Mouse (Mus musculus): Measurements from ENCODE around the gene Zfp37.
"Not testable (repeated sequence)": the region's sequence is repeated elsewhere in the genome, so short reads cannot be mapped to it uniquely, and the experiment has no call there.

Gene Zfp37

DNA sequence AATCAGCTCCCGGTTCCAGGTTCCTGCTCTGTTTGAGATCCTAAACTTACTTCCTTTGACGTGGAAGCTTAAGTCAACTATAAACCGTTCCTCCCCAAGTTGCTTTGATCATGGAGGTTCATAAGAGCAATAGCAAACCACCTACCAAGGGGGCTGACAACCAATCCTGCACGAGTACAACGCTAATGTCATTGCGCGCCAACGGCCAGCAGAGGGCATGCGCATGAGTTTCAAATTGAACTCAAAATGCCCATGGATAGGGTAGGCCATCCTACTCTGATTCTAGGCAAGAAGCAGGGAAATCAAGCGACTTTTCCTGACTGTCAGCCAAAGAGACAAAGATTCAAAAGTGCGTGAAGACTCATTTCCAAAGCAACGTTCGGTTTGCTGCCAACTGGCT, at the start of gene Zfp37:
Gene Zfp37 (minus strand): TSS at position 279 of the 400 bp plus-strand sequence.
- DNase-seq (ENCODE audit: low spot score) = no peak

DNA sequence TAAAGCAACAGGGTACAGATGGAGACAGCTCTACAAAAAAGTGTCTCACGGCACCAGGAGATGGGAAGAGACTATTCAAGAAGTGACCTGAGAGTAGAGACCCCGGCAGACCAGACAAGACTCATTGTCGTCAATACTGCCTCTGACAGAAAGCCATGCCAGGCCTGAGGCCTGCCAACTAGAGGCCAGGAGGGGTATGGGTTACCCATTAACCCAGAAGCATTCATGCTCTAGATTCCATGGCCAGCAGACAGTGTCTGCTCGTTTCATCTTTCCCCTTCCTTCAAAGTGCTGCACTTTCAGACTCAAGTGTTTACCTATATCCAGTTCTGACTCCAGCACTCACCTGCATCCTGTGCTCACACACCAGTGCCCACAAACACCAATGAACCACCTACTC, 47.2 kb upstream of the Zfp37 start:
- DNase-seq (ENCODE audit: low spot score) = no peak

DNA sequence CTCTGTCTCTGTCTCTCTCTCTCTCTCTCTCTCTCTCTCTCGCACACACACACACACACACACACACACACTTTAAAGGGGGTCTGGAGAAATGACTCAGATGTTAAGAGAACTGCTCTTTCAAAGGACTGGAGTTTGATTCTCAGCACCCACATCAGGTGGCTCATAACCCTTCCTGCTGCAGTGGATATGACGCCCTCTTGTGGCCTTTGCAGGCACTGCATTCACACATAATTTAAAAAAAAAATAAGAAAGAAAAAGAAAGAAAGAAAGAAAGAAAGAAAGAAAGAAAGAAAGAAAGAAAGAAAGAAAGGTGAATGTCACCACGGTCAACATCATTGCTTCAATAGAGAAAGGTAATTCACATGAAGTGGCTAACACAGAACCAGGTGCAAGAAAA, 46.4 kb upstream of the Zfp37 start:
- DNase-seq (ENCODE audit: low spot score) = no peak

DNA sequence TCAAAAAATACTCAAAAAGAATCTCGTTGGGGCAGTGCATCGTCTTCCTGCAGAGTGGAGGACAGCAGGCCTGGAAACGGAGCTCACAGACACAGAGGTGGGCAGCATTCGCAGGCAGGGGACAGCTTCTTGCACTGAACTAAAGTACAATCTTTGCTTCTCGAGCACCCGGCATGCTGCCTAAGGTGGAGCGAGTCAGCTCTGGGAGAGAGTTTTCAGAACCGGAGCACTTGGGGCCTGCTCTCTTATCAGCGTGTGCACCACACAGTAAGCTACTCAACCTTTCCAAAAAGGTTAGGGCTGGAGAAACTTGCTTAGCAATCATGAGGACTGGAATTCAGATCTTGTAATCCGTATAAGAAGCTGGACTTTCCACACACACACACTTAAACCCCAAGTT, 45.8 kb upstream of the Zfp37 start:
- DNase-seq (ENCODE audit: low spot score) = no peak

DNA sequence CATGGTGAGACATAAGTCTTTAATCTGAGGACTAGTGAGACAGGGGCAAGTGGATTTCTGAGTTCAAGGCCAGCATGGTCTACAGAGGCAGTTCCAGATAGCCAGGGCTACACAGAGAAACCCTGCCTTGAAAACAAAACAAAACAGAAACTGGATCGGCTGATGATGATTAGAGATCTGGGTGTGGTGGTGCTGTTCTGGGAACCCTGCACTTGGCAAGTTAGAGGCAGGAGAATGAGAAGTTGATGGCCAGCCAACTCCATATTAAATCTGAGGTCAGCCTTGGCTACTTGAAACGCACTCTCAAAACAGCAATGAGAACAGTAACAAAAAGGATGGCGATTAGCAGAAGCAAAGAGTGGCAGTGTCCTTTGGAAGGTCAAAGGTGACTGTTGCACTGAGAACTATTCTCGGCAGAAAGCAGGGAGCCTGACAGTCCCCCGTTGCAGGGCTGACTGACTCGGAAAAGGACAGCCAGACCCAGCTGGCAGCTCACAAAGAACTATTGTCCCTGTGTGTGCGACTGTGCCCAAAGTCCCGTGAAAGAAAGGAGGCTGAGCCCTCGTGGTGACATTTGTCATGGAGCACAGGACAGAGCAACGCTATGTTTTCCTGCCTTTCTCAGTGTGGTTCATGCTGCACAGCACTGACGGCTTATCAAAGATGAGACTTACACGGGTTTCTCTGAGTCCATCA, 44.1 kb upstream of the Zfp37 start:
- no peak for DNase-seq (ENCODE audit: low spot score)

DNA sequence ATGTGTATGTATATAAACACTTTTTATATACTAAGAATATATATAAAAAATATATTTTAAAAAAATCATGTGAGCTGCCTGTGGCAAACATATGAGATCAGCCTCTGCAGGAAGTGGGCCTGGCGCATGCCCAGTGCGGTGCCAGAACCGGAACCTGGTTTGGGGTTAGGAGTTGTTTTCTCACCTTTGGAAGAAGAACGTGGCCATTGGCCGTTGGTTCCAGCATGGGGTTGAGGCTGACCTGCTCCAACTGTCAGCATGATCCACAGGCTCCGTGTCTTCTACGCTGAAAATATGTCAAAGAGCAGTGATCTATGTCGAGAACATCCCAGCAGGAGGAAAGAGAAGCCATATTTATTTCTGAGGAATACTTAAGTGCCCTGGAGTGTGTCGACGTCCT, 43.1 kb upstream of the Zfp37 start:
- DNase-seq (ENCODE audit: low spot score) = no peak

DNA sequence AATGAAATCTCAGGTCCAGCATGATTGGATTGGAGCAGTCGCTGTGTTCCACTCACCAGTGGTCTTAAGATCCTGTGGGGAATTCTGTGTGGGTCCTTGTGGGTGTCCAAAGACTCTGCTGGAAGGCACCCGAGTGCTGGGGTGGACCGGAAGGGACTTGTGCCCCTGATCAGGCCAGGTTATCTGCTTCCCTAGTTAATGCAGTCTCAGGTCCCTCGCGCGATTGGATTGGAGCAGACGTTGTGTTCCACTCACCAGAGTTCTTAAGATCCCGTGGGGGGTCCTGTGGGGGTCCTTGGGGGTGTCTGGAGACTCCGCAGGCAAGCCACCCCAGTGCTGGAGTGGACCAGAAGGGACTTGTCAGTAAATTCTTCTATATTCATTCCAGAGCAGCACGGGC, 41.8 kb upstream of the Zfp37 start:
- no peak for DNase-seq (ENCODE audit: low spot score)

DNA sequence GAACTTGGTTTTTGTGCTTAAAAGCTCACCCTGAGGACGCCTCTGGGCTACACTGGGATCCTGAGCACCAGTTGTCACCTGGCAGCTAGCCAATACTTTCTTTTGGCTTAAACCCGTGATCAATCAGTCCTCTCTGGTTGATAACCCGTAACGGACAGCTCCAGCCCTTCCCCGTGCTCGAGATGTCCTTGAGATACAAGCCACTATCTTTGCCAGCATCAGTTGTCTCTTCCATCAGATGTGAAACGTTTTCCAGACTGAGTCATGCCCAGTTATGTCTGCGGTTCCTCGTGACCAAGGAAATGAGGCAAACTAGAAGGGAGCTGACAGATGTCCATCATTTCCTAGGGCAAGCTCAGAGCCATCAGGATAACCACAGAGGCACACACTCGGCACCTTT, 36.3 kb upstream of the Zfp37 start:
- no peak for DNase-seq (ENCODE audit: low spot score)

DNA sequence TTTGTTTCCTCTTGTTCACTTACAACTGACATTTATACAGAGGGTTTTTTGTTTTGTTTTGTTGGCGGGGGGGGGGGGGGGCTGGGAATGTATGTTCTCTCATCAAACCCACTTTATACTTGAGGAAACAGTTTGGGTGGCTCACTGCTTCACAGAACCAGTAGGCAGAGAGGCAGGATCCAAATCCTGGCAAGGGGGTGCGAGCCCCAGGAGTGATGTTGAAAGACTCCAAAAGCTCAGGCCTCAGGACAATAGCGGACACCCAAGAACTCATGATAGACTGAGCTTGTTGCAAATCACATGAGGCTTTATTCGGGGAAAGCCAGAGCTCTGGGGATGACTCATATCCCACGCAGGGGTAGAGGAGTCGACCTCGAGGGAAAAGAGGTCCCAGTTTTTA, 35.2 kb upstream of the Zfp37 start:
- not testable (repeated sequence) for DNase-seq (ENCODE audit: low spot score)

DNA sequence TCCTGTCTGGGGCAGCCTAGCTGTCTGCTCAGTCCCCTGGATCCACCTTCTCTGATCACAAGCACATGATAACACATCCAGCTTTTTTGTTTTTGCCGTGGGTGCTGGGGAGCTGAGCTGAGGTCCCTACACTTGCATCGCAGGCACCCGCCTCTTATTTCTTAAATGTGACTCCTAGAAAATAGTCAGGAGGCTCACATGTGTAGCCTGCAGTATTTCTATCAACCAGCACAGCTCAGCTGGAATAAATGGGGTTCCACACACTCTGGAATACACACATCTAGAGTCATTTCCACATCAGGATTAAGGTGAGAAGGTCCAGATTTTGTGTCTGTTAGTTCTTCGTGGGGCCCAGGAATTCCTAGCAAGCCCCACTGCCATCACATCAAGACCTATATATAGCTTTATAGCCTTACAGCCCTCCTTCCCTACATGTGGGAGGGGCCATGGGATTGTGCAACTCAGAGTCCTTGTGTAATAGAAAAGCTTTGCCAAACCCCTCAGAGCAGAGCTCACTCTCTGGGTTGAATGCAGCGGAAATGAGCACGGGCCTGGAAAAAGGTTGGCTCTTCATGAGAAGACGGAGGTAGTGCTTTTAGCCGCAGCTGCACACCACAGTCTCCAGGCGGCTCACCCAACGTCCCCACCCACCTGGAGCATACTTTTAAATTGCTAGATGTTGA, 34.4 kb upstream of the Zfp37 start:
- no peak for DNase-seq (ENCODE audit: low spot score)

DNA sequence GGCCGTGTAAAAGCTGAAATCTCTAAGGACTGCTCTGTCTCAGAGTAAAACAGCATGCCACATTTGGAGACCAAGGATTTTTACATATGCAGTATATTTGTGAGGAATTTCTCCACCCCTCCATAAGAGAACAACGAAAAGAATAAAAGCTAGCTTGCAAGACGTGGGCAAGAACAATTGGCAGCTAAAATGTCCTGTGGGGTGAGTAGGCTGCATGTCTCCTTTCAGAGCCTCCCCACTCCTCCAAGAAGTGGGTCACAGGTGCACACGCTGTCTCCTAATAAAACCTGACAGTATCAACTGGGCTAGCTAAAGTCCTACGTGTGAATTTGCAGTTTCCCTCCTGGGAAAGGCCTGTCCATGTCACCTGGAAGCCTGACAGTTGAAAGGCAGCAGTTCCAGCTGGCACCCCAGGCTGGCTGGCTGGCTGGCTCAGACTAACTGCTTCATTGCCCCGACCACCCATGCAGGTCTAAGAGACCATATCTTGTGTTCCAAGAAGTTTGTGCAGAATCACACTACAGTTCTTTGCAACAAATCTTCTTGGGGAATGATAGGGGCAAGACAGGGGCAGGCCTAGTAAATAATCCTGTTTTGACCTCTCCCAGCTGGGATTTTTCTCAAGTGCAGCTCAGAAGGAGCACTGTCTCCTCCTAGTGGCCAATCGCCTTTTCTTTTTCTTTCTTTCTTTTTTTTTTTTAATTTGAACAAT, 32.4 kb upstream of the Zfp37 start:
- no peak for DNase-seq (ENCODE audit: low spot score)

DNA sequence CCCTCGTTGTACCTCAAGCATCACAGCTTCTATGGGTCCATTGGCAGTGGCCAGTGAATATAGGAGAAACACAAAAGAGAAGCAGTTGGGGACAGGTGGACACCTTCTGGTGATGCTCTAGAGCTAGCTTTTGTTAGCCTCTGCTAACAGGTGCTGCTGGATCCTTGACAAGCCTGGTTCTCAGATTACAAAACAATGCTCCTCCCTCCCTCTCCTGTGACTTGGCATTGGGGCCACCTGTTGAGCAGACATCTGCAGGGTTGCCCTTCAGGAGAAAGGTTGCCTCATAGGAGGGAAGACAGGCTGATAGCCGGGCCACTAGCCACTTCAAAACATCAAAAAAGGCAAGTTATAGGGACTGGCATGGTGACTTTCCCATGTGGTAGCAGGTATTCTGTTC, 31.4 kb upstream of the Zfp37 start, which contains the start of gene Slc31a2:
Gene Slc31a2 (plus strand): TSS at position 287 of the 400 bp plus-strand sequence.
- no peak for DNase-seq (ENCODE audit: low spot score)

DNA sequence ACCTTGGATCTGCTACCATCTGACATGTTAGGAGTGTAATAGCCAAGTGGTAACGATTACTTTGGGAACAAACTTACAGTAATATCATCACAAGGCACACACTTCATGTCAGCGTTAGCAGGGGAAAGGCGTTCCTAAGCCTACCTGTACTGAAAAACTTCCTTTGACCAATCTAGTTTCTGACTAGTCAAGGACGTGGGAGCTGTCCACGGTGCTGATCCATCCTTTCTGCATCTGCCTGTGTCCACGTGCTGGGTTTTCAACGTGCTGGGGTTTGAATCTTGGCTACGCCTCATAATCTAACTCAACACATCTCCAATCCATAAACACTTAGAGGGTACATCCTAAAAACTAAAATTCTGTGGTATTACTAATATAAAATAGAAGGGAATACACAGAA, 26.1 kb upstream of the Zfp37 start:
- DNase-seq (ENCODE audit: low spot score) = no peak

DNA sequence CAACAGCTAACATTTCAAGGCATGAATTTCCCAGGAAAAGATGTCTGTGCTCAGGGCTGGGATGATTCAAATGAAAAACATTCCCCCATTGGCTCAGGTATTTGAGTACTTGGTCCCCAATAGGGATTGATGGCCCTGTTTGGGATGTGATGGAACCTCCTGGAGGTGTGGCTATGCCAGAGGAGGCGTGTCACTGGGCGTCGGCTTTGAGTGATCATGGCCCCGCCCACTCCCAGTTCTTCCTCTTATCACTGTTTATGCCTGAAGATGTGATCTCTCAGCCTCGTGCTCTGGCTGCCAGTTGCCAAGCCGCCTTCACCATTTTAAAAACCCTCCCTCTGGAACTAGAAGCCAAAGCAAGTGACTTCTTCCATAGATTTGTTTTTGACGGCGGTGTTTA, 23.7 kb upstream of the Zfp37 start:
- no peak for DNase-seq (ENCODE audit: low spot score)

DNA sequence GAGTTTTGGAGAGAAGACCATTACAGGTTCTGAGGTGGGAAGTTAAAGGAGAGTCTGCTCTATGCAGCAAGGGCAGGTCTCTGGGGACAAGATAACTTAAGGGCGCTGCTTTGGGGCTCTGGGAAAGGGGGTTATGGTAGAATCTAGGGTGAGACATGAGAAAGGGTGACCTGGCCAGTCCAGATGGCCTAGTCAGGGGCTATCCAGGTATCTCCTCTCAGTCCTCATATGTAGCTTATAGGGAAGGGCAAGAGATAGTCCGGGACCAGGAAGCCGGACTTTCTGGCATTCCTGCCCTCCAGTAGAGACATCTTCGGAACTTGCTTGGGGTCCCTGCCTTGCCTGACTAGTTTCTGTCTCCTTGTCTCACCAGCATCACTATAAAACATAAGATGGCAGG, 20.9 kb upstream of the Zfp37 start:
- no peak for DNase-seq (ENCODE audit: low spot score)

DNA sequence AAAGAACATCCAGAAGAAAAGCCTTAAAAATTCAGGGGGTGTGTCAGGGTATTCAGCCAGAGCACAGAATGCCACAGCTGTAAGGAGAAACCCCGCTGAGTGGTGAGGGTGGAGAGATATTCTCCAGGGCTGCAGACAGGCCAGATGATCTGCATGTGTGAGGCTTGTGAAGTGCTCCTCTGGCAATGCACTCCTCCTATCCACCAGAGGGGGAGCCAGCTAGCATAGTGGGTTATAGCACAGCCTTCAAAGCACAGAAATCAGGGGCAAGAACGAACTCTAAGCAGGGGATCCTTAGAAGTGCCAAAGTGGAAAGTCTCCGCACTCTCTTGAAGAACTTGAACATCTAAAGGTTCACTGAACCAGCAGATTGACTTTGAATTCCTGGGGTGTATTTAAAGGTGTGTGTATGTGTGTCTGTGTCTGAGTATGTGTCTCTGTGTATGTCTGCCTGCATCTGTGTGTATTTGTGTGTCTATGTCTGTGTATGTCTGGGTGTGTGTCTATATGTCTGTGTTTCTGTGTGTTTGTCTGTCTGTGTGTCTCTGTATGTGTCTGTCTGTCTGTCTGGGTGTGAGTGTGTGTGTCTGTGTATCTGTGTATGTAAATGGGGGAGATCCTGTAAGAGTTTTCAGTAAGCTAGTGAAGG, 20.2 kb upstream of the Zfp37 start:
- no peak for DNase-seq (ENCODE audit: low spot score)

DNA sequence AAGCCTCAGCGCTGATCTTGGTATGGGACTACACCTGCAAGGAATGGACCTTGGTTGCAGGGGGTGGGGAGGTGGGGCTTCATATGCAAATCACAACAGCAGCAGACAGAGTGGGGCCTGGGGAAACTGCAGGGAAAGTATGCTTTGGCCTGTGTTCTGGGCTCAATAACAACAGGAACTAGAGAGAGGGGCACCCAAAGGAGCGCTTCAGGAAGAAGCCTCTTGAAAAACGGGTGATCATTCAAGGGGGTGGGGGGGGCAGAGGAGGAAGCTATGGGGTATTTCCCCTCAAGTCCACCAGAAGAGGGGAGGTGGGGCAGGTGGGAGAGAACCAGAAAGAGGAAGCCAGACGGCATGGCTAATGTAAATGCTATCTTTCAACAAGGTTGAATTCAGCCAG, 17.5 kb upstream of the Zfp37 start:
- no peak for DNase-seq (ENCODE audit: low spot score)

DNA sequence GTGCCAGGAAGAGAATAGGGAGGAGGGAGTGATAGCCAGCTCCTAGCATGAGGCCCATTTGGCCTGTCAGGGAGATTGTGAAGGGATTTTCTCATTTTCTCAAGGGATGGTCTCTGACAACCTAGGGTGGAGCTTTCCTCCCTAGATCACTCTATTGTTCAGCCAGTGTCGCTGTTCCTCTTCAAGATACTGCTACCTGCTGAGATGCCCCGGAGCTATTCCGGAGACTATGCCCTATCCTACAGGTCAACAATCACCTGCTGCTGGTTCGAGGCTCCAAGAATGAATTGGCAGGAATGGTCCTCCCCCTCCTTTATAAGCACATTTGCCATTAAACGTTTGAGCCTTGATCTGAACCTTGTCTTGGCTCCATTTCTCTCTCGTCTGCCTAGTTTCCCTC, 9.7 kb upstream of the Zfp37 start:
- DNase-seq (ENCODE audit: low spot score) = no peak

DNA sequence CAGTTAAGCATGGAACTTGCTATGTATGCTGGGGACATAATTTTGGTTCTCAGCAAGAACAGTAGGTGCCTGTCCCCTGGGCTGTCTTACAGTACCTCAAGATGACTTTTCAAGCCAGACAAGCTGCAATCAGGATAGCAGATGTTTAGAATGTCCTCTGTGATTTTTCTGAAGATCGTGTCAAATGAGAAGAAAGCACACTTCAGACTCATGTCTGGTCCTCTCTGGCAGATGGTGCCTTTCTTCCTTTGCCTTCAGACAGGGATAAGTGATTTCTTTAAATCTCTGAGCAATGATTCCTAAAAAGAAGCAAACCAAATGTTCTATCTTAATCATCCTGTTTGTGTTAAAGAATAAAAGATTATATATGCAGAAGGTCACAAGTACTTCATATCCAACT, 694 bp downstream of the Zfp37 start:
- no peak for DNase-seq (ENCODE audit: low spot score)

DNA sequence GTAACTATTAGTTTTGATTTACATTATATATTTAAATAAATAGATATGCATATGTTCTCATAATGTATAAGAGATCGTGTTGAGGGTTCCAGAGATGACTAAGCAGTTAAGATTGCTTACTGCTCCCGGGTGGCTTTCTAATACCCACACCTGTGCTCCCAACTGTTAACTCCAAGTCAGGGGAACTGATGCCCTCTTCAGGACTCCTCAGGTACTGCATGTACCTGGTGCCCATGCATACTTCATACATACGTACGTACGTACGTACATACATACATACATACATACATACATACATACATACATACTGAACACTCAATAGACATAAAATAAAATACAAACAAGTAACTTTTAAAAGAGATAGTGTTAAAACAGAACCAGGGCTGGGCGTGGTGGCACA, 1.4 kb downstream of the Zfp37 start:
- DNase-seq (ENCODE audit: low spot score) = no peak

DNA sequence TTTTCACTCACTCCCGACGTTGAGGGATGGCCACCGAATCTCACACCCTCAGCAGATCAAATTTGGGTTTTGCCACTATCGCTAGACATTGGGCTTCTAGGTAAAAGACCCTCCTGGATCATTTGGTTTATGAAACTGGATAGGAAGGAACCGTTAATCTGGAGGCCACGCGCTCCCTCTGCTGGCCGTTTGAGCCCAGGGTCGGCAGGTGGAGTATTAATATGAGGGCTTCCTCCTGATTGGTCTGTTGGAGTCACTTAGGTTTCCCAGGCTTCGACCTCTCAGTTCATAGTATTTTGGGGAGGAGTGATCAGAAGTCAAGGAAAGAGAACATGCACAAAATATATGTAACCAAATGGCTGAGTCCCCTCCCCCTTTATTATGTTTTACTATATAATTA, 2.5 kb downstream of the Zfp37 start:
- no peak for DNase-seq (ENCODE audit: low spot score)

DNA sequence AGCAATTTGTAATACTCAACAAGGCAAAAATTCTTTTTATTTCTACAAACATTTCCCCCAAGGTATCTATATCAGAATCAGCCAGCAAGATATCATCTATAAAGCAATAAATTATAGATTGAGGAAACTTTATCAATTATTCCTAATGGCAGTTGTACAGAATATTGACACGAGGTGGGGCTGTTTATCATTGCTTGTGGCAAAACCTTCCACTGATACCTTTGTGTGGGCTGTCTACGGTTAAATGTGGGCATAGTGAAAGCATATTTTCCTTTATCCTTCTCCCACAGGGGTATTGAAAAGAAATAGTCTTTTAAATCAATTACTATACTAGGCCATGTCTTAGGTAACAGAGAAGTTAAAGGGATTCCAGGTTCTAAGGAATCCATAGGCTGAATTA, 17.4 kb downstream of the Zfp37 start:
- no peak for DNase-seq (ENCODE audit: low spot score)

DNA sequence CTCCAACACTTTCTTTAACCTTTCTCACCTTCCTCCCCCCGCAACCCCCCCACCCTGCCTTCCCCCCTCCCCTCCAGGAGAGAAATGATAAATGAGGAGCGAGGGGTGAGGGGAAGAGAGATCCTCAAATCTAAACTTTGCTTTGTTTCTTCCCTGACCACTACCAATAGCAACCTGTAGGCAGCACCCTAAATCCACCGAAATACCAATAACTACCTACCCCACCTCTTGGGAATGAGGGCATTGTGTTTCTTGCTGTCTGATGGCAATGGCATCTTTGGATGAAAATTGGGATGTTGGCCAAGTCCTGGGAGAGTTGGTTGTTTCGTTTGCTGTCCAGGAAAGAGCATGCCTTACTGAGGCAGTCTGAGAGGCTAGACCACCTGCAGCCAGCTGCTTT, 20.8 kb downstream of the Zfp37 start:
- no peak for DNase-seq (ENCODE audit: low spot score)

All from T-cell, adult 2 months (primary cell).